Mouse (Mus musculus): ENCODE data around the gene Lemd1.

GRCm38 (mm10) chr1:132306808-132307207 is 115.6 kb downstream of the Lemd1 start:
- TF ChIP-seq POLR2A (IDR thresholded peaks at IDR 0.05; ENCODE audit: insufficient read depth, low read depth, low read length) (no peak), CTCF (IDR thresholded peaks at IDR 0.05) (no peak)
